Mouse (Mus musculus) midbrain, embryonic 10.5 days (tissue): ENCODE measurements at regions not wholly inside any gene's neighbourhood (a gene's known extent, or its start where the extent isn't known, plus 50 kb on each side); places are given as distances from the start of the nearest gene placed in this dataset.

Source experiments
- DNase-seq: peaks from one replicate; pipeline ENCODE4 v3.0.0-alpha.2; 2017; ENCODE audit warnings: low spot score
- H3K27ac ChIP-seq: fragments of 300-500 bp; sonication (generic); replicated peaks from 2 replicates; pipeline ENCODE4 v1.5.1; 2016; ENCODE audit warnings: mild to moderate bottlenecking
- H3K27me3 ChIP-seq: fragments of 300-500 bp; sonication (generic); 2 replicates; pipeline ENCODE4 v1.6.1; 2016; ENCODE audit warnings: low read depth, mild to moderate bottlenecking; ENCODE audit not compliant: poor library complexity, severe bottlenecking
- H3K36me3 ChIP-seq: fragments of 300-500 bp; sonication (generic); 2 replicates; pipeline ENCODE4 v1.6.1; 2016; ENCODE audit warnings: mild to moderate bottlenecking, moderate library complexity
- H3K4me1 ChIP-seq: fragments of 300-500 bp; sonication (generic); 2 replicates; pipeline ENCODE4 v1.6.1; 2016
- H3K4me3 ChIP-seq: fragments of 300-500 bp; sonication (generic); 2 replicates; pipeline ENCODE4 v1.5.1; 2016; ENCODE audit warnings: mild to moderate bottlenecking, moderate library complexity
- H3K9me3 ChIP-seq: fragments of 300-500 bp; sonication (generic); replicated peaks from 2 replicates; pipeline ENCODE4 v1.6.1; 2016; ENCODE audit warnings: mild to moderate bottlenecking
- WGBS: fragments of 180-500 bp; shearing (Covaris S2); methylation state at CpG from one replicate; pipeline ENCODE4 v1.1.7; 2016; 5-methylcytosine and 5-hydroxymethylcytosine counted together

DNA sequence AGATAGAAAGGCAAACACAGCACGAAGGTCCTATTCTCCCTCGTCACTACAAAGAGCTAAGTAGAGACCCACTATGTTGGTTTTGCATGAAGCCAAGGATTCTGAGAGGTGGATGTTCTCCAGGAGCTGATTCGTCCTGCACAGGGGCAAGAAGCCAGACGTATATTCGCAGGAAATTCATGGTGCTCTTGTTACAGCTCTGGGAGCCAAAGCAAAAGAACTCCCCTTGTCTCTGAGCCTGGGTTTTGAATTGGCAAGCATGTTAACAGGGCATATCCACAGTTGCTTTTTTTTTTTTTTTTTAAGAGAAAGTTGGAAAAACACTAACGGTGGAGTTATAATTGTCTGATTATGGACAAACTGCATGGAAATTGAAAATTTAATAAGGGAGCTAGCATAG is 191.7 kb upstream of the Prickle1 start:
- Histone ChIP-seq H3K27ac (no peak overlapping the region), H3K9me3 (no peaks in the 10 kb centered on the region), H3K4me3 (no peak overlapping the region), H3K36me3 (no peaks in the 10 kb centered on the region), H3K27me3 (no peaks in the 10 kb centered on the region), H3K4me1 (peaks cover 4% of the 10 kb centered on the region; the same call in 1 of the 2 replicates)
- 92% methylated on average over 6 of the region's 6 CpGs for WGBS
- no peak for DNase-seq

DNA sequence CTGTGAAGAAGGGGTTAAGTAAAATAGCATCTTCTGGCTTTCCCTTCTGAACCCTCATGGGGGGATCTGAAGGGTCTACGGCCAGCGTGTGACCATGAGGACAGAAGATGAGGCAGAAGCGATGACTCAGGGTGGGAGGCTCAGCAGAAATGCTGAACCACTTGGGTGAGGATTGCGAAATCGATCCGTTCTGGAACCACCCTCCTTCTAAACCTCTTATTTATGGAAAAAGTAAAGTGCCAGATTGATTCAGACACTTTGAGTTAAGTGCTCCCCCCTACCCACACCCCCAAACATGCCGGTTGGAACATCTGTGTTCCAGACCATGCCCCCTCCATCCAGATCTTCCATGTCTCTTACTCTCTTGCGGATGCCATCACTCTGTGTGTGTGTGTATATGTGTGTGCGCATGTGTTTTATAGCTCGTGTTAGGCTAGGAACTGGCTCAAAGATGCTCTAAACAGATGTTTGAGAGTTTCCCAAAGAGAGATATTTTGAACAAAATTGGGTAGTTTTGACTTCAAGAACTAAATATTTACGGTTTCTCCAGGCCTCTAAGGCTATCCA is 190.2 kb upstream of the Prickle1 start:
- Histone ChIP-seq H3K4me3 (no peak overlapping the region), H3K4me1 (no peaks in the 10 kb centered on the region), H3K27ac (no peak overlapping the region), H3K9me3 (no peaks in the 10 kb centered on the region), H3K36me3 (no peaks in the 10 kb centered on the region), H3K27me3 (no peaks in the 10 kb centered on the region)
- no peak for DNase-seq
- 92% methylated on average over 11 of the region's 11 CpGs for WGBS

DNA sequence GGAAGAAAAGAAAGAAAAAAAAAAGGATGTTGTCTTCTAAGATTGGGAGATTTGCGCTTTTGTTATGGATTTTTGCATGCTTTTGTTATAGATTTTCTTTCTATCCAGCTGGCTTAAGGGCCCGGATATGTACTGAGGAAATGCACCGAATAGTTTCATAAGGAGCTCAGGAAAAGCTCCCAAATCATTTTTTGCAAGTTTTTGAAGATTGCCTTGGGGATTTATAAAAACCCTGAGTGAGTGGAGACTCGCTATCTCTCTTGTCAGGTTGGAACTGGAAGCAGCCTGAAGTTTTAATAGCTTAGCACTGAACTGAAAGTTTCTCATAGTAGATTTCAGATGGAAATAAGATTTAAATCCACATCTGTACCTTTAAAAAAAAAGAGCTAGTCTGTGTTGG is 188.0 kb upstream of the Prickle1 start:
- WGBS: 93% methylated on average over 4 of the region's 4 CpGs
- Histone ChIP-seq H3K27ac (no peak overlapping the region), H3K9me3 (no peaks in the 10 kb centered on the region), H3K27me3 (no peaks in the 10 kb centered on the region), H3K36me3 (no peaks in the 10 kb centered on the region), H3K4me3 (no peak overlapping the region), H3K4me1 (no peaks in the 10 kb centered on the region)
- DNase-seq: no peak

DNA sequence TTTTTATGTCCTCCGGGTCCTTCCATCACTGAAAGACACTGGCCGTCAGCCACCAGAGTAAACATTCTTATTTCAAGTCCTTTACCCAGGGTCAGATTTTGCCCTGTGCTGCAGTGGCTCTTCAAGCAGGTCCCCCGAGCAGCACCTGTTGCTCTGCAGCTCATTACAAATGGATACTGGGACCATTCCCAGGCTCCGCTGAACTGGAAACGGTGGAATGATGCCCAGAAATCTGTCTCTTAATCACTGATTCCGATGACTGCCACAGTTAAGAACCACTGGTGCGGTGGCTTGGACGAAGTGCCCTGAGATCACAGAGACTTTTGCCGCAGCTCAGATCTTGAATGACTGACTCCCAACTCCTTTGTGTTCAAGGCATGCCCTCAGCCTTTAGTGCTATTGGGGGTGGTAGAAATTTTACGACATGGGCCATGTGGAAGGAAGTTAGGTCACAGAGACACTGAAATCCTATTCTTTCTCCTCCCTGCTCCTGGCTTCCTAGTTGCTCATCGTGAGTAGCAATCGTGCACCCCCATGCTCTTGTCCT is 179.6 kb upstream of the Prickle1 start:
- H3K27ac ChIP-seq: no peak overlapping the region
- WGBS: 84% methylated on average over 12 of the region's 12 CpGs
- no peaks in the 10 kb centered on the region for H3K4me1 ChIP-seq
- no peaks in the 10 kb centered on the region for H3K27me3 ChIP-seq
- no peaks in the 10 kb centered on the region for H3K36me3 ChIP-seq
- no peak overlapping the region for H3K4me3 ChIP-seq
- no peaks in the 10 kb centered on the region for H3K9me3 ChIP-seq
- no peak for DNase-seq

DNA sequence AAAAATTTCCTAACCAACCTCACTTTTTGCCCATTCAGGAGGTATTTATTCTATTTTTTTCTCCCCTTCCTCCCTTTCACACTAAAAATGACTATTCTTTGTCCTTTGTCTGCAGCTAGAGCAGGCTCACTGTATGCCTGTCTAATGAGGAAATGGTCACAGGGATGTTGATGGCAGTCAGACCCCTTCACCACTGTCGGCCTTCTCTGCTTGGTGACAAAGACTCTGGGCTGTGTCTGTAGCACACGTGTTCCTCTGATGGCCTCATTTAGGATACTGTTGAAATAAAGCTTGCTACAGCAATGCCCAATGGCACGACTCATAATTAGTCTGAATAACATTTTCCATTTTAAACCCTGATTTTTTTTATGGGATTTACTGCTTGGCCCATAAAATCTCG is 178.6 kb upstream of the Prickle1 start:
- Histone ChIP-seq H3K4me3 (no peak overlapping the region), H3K4me1 (no peaks in the 10 kb centered on the region), H3K36me3 (no peaks in the 10 kb centered on the region), H3K9me3 (no peaks in the 10 kb centered on the region), H3K27me3 (no peaks in the 10 kb centered on the region), H3K27ac (no peak overlapping the region)
- WGBS: 88% methylated on average over 4 of the region's 4 CpGs
- DNase-seq: no peak

DNA sequence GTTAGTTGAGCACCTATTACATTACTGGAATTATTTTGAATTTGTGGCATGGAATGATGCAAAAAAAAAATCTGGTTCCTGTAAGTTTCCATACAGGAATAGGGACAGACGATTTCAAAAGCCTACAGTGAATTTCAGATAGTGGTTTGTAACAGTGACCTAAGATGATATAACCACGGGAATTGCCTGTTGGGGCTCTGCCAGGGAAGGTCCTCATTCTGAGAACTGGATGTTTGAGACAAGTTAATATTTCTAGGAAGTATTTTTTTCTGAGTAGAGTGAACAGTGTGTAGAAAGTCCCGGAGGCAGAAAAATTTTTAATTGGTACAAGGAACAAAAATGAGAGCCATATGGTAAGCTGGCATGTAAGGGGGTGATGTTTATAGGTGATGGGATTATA is 171.3 kb upstream of the Prickle1 start:
- 81% methylated on average over 3 of the region's 3 CpGs for WGBS
- DNase-seq: no peak
- H3K27ac ChIP-seq: no peak overlapping the region
- H3K4me1 ChIP-seq: no peaks in the 10 kb centered on the region
- H3K9me3 ChIP-seq: no peaks in the 10 kb centered on the region
- H3K27me3 ChIP-seq: no peaks in the 10 kb centered on the region
- H3K4me3 ChIP-seq: no peak overlapping the region
- no peaks in the 10 kb centered on the region for H3K36me3 ChIP-seq

DNA sequence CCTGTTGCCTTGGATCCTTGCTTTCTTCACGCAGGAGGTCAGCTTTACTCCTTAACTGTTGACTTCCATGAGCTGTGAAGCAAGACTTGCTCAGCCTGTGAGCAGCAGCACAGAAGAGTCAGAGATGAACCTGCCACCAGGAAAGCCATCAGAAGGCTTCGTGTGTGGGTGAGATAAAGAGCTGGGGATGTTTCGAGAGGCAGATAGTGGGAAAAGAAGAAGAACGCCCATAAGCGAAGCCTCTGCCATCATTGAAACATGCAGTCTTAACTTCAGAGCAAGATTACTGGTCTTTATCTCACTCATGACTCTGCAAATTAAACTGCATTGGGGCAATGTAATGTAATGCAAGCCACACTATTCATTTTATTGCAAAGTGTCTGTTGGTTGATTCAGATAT is 167.4 kb upstream of the Prickle1 start:
- Histone ChIP-seq H3K4me1 (no peaks in the 10 kb centered on the region), H3K4me3 (no peak overlapping the region), H3K27ac (no peak overlapping the region), H3K9me3 (no peaks in the 10 kb centered on the region), H3K36me3 (no peaks in the 10 kb centered on the region), H3K27me3 (no peaks in the 10 kb centered on the region)
- no peak for DNase-seq
- 84% methylated on average over 5 of the region's 5 CpGs for WGBS

DNA sequence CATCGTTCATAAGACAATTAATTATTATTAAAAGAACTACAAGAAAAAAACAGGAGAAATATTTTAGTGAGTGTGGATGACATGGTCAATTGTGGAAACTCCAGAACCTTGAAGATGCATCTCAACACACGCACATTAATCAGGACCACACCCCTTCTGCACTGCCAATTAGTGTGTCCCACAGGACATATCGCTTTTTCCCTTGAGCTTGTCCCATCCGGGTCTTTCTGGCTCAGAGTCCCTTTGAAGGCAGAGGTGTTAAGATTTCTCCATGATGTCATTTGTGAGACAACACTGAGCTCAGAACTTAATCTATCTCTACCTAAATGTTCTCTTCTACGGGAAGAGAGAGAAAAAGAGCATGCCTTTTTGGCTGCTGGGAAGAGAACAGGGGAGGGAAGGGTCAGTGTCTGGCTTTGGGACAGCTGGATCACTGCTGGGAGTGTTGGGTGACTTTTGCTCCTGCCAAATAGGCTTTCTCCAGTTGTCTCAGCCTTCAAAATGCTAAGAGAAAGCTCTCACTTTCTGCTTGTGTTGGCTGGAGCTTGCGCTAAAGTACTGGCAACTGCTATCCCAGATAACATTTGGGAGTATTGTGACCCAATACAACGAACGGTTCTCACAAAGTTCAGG is 162.6 kb upstream of the Prickle1 start:
- no peaks in the 10 kb centered on the region for H3K4me1 ChIP-seq
- H3K27ac ChIP-seq: no peak overlapping the region
- no peaks in the 10 kb centered on the region for H3K27me3 ChIP-seq
- no peaks in the 10 kb centered on the region for H3K36me3 ChIP-seq
- no peaks in the 10 kb centered on the region for H3K9me3 ChIP-seq
- no peak for DNase-seq
- 92% methylated on average over 8 of the region's 8 CpGs for WGBS
- no peak overlapping the region for H3K4me3 ChIP-seq

DNA sequence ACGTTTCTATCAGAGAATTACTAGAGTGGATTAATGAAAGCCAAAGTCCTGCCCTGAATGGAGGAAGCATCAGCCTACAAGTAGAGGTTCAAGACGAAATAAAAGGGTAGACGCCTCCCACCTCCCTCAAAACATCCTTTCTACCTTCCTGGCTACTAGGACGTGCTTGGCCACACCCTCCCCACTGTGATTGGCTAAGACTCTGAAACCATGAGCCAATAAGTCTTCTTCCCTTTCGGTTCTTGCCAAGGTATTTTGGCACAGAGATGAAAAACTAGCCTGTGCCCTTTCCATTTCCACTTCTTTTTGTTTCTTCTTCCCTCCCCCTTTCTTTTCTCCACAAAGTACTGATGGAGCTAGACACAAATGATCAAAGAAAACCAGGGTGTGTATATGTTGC is 160.3 kb upstream of the Prickle1 start:
- Histone ChIP-seq H3K36me3 (no peaks in the 10 kb centered on the region), H3K4me1 (no peaks in the 10 kb centered on the region), H3K27ac (no peak overlapping the region), H3K4me3 (no peak overlapping the region), H3K9me3 (no peaks in the 10 kb centered on the region), H3K27me3 (no peaks in the 10 kb centered on the region)
- no peak for DNase-seq
- WGBS: 74% methylated on average over 5 of the region's 5 CpGs

DNA sequence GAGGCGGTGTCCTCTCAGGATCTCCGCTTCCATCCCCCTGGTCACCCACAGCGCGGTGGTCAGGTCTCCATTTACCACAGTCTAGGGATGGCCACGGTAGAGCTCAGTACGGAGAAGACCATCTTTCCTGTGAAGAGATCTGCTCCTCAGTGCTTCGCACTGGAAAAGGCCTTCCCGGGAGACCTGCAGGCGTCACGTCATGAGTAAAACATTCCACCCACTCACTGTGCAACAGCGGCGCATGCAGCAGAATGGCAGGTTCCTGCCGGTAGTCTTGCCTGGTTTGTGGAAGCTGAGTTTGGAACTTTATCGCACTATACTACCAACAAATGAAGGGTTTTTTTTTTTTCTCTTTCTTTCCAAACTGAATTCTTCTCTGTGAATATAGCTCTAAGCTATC is 156.1 kb upstream of the Prickle1 start:
- Histone ChIP-seq H3K27ac (no peak overlapping the region), H3K4me3 (no peak overlapping the region), H3K27me3 (no peaks in the 10 kb centered on the region), H3K4me1 (no peaks in the 10 kb centered on the region), H3K9me3 (0 out of 2 replicates have a peak, but pooled peaks cover 3% of the 10 kb centered on the region), H3K36me3 (no peaks in the 10 kb centered on the region)
- DNase-seq: no peak
- 89% methylated on average over 14 of the region's 14 CpGs for WGBS

DNA sequence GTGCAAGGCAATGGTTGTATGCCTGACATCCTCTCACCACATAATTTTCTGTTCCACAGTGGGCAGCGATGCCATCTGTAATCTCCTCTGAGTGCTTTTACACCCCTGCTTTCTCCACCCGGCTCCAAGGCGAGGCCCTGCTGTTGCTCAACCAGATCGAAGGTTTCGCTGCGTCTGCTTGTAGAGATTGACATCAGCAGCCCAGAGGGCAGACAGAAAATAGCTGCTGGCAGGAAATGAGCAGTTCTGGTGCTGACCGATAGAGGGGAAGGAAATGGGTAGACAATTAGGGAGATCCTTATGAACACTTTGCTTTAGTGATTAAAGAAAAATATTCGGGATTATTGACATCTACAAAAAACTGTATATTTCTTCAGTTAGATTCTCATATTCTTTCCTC is 155.3 kb upstream of the Prickle1 start:
- no peak overlapping the region for H3K27ac ChIP-seq
- no peak for DNase-seq
- 66% methylated on average over 8 of the region's 8 CpGs for WGBS
- 0 out of 2 replicates have a peak, but pooled peaks cover 3% of the 10 kb centered on the region for H3K9me3 ChIP-seq
- H3K4me3 ChIP-seq: no peak overlapping the region
- no peaks in the 10 kb centered on the region for H3K4me1 ChIP-seq
- no peaks in the 10 kb centered on the region for H3K27me3 ChIP-seq
- no peaks in the 10 kb centered on the region for H3K36me3 ChIP-seq

DNA sequence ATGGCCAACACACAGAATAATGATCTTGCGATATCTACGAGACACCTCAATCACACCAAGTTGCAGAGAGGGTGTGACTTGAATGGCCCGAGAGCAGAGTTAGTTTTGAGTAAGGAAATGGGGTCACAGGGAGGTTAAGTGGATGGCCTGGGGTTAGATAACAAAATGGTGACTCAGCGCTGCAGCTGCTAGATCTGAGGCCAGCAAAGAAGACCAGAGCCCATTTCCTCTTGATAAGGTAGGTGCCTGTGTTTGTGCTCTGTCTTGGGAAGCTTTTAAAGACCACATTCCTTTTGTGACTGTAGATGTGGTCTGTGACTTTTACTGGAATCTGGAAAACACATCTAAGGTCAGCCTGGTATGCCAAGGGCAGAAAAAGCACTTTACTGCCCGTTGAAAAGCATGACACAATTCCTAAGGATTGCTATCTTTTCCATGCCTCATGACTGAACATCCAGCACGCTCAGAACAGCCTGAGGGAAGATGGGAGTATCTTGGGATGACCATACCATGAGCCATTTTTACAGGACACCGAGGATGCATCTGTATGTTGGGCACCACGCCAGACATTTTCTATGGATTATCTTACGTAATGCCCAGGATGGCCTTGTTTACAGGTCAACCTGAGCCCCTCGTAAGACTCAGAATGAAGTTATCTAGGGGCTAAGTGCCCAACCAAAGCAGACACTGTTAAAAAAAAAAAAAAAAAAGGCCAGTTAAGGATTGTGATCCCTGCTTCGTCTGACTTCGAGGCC is 148.7 kb upstream of the Prickle1 start:
- H3K36me3 ChIP-seq: no peaks in the 10 kb centered on the region
- no peaks in the 10 kb centered on the region for H3K27me3 ChIP-seq
- 0 out of 2 replicates have a peak, but pooled peaks cover 3% of the 10 kb centered on the region for H3K9me3 ChIP-seq
- H3K4me3 ChIP-seq: no peak overlapping the region
- WGBS: 81% methylated on average over 12 of the region's 12 CpGs
- H3K4me1 ChIP-seq: no peaks in the 10 kb centered on the region
- DNase-seq: no peak
- no peak overlapping the region for H3K27ac ChIP-seq
